Mouse (Mus musculus) cerebellum, adult 2 months (tissue): ENCODE measurements around the gene Tmem150c.

Source experiments
- CTCF ChIP-seq: fragments of 200-500 bp; IDR thresholded peaks from 2 replicates; pipeline ENCODE4 v1.5.1; 2011; ENCODE audit warnings: low read depth, mild to moderate bottlenecking, control low read depth, low read length, moderate library complexity, borderline replicate concordance; ENCODE audit not compliant: insufficient read depth
- POLR2A ChIP-seq: fragments of 200-500 bp; IDR thresholded peaks from 2 replicates; pipeline ENCODE4 v1.6.1; 2011; ENCODE audit warnings: low read length, control low read depth, borderline replicate concordance; ENCODE audit not compliant: insufficient read depth

DNA sequence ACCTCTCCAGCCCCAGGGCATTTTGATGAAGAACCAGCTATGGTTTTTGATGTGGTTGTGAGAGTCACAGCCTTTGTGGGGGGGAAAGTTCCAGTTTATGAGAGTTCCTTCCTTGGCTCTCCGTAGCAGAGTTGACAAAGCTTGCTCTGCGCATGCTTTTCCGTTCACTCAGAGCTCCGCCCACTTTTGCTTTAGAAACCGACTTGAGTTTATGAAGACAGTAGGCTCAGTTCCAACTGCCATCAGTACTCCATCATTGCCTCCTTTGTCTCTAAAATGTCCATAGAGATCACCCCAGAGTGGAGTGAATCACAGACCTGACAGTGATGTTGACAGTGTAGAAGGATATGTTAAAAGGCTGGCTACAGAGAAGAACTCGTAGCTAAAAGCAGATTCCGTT is 3.8 kb upstream of the Tmem150c start:
- no peak for TF ChIP-seq CTCF
- TF ChIP-seq POLR2A, result no peak
